In the genomic region with DNA sequence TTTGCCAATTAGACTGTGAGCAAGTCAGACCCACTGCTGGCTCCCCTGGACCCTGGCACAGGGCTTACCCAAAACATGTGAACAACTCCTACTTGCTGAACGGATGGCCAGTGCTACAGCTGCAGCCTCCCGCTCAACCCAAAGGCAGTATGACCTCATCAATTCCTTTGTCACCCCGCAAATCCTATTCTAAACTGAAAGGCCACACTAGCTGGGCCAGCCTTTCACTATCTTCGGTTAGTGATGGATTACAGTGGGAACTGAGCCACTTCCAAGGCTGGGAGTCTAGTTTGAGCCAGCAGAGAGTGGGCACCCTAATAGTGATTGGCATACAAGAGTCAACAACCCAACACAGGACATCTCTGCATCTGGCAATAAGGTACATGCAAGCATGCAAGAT, we compare ENCODE assay signal across 8 mouse cellular contexts. TPM values are rescaled to one million over a fixed set of nuclear protein-coding genes. Genes with fewer than 3 reads are reported as not detected.
A peak's percentile ranks its signal among the peaks of the same experiment; 100 is the strongest.
DNase-seq lines count a peak whose midpoint lies in the region; ATAC-seq and TF ChIP-seq lines count a peak whose summit lies in the region.

No protein-coding gene starts in this region.

- peaks cover 14% of the 10 kb centered on the region for H3K36me3 ChIP-seq in thymus, adult 2 months (ENCODE audit: control insufficient read depth, insufficient read depth, low read length)
- H3K36me3 ChIP-seq in heart, embryonic 12.5 days = peaks cover 31% of the 10 kb centered on the region
- peaks cover 41% of the 10 kb centered on the region for H3K36me3 ChIP-seq in liver, embryonic 14.5 days (replicated peaks; ENCODE audit: control insufficient read depth, insufficient read depth, low read depth)
- H3K36me3 ChIP-seq in stomach, embryonic 14.5 days (ENCODE audit: control insufficient read depth, insufficient read depth, low read length) = peaks cover 34% of the 10 kb centered on the region

- TF ChIP-seq CTCF in thymus, adult 2 months (IDR thresholded peaks at IDR 0.05; ENCODE audit: borderline replicate concordance, control insufficient read depth, extremely low read depth, insufficient read depth, low read length, poor library complexity) = no peak
- TF ChIP-seq CTCF in liver, embryonic 14.5 days (IDR thresholded peaks at IDR 0.05; ENCODE audit: low read depth) = no peak

- peak; percentile 11 for DNase-seq in CD4-positive, CD25-positive, alpha-beta regulatory T cell, adult 2 months (ENCODE audit: low read depth, low spot score)
- DNase-seq in thymus, adult 2 months = no peak
- DNase-seq in thymus, adult 18-20 months = no peak
- peak in 1 of 3 experiments; percentile 11 for DNase-seq in liver, embryonic 14.5 days (ENCODE audit: low read depth in 3 of 3, low spot score in 3 of 3)

- H3K27me3 ChIP-seq in thymus, adult 2 months (ENCODE audit: control insufficient read depth, insufficient read depth, low read length) = no peaks in the 10 kb centered on the region
- no peaks in the 10 kb centered on the region for H3K27me3 ChIP-seq in heart, embryonic 12.5 days (replicated peaks)
- H3K27me3 ChIP-seq in liver, embryonic 14.5 days (ENCODE audit: control insufficient read depth, insufficient read depth, low read length) = no peaks in the 10 kb centered on the region
- no peaks in the 10 kb centered on the region for H3K27me3 ChIP-seq in stomach, embryonic 14.5 days (ENCODE audit: control insufficient read depth, insufficient read depth, low read length)

- peak overlapping the region; percentile 95 for H3K4me2 ChIP-seq in heart, embryonic 12.5 days
- peak overlapping the region; percentile 89 for H3K4me2 ChIP-seq in liver, embryonic 14.5 days (ENCODE audit: low read depth)
- H3K4me2 ChIP-seq in stomach, embryonic 14.5 days (replicated peaks; ENCODE audit: low read depth, low read length) = peak overlapping the region; percentile 84

- peaks cover 6% of the 10 kb centered on the region for H3K4me1 ChIP-seq in thymus, adult 2 months (replicated peaks; ENCODE audit: control insufficient read depth, insufficient read depth, low read length)
- H3K4me1 ChIP-seq in heart, embryonic 12.5 days (replicated peaks) = peaks cover 34% of the 10 kb centered on the region
- H3K4me1 ChIP-seq in liver, embryonic 14.5 days (replicated peaks; ENCODE audit: control insufficient read depth in 2 of 2, insufficient read depth in 2 of 2, low read length in 1 of 2) = peaks cover 16 to 18% of the 10 kb centered on the region in 2 experiments
- H3K4me1 ChIP-seq in stomach, embryonic 14.5 days (ENCODE audit: control insufficient read depth, insufficient read depth, low read length) = peaks cover 19% of the 10 kb centered on the region

- H3K4me3 ChIP-seq in thymus, adult 2 months (ENCODE audit: control insufficient read depth, insufficient read depth, low read length) = peak overlapping the region; percentile 29
- peak overlapping the region; percentile 92 for H3K4me3 ChIP-seq in heart, embryonic 12.5 days
- H3K4me3 ChIP-seq in liver, embryonic 14.5 days (ENCODE audit: insufficient read depth in 1 of 2, low read depth in 2 of 2, low read length in 2 of 2) = peak overlapping the region; percentile 72 to 76
- H3K4me3 ChIP-seq in stomach, embryonic 14.5 days (ENCODE audit: low read depth, low read length) = peak overlapping the region; percentile 74

- WGBS in thymus, adult 2 months = 3% methylated on average over 4 of the region's 4 CpGs
- under 1% methylated on average over 4 of the region's 4 CpGs for WGBS in heart, embryonic 12.5 days
- 0% methylated on average over 4 of the region's 4 CpGs for WGBS in liver, embryonic 14.5 days (ENCODE audit: insufficient replicate concordance)
- 0% methylated on average over 4 of the region's 4 CpGs for WGBS in stomach, embryonic 14.5 days

- H3K9me3 ChIP-seq in heart, embryonic 12.5 days (replicated peaks) = no peaks in the 10 kb centered on the region
- H3K9me3 ChIP-seq in liver, embryonic 14.5 days (ENCODE audit: control insufficient read depth, low read length) = no peaks in the 10 kb centered on the region
- H3K9me3 ChIP-seq in stomach, embryonic 14.5 days (ENCODE audit: control insufficient read depth, low read depth, low read length) = no peaks in the 10 kb centered on the region

- peak overlapping the region; percentile 98 for H3K9ac ChIP-seq in heart, embryonic 12.5 days
- peak overlapping the region; percentile 68 for H3K9ac ChIP-seq in liver, embryonic 14.5 days (replicated peaks)
- H3K9ac ChIP-seq in stomach, embryonic 14.5 days (replicated peaks; ENCODE audit: low read depth, low read length) = peak overlapping the region; percentile 89

- no peak for ATAC-seq in CD4-positive, CD25-positive, alpha-beta regulatory T cell, adult 4 months
- no peak for ATAC-seq in heart, embryonic 12.5 days (ENCODE audit: insufficient number of reproducible peaks, low FRiP score)
- ATAC-seq in liver, embryonic 14.5 days (ENCODE audit: insufficient read depth) = no peak
- no peak for ATAC-seq in stomach, embryonic 14.5 days (ENCODE audit: insufficient number of reproducible peaks, insufficient read depth, low FRiP score, low read depth)
- ATAC-seq in erythroid progenitor cell, adult 5-6 weeks (replicated peaks; ENCODE audit: low FRiP score, poor library complexity, severe bottlenecking) = no peak

- no peak for TF ChIP-seq POLR2A in thymus, adult 2 months (IDR thresholded peaks at IDR 0.05; ENCODE audit: control insufficient read depth, extremely low read depth, insufficient read depth, low read length, poor library complexity)

- no peak overlapping the region for H3K27ac ChIP-seq in thymus, adult 2 months (ENCODE audit: control insufficient read depth, insufficient read depth, low read length)
- peak overlapping the region; percentile 95 for H3K27ac ChIP-seq in heart, embryonic 12.5 days (ENCODE audit: poor library complexity, severe bottlenecking)
- H3K27ac ChIP-seq in liver, embryonic 14.5 days = peak overlapping the region; percentile 70
- peak overlapping the region; percentile 86; the same call in 1 of the 2 replicates for H3K27ac ChIP-seq in stomach, embryonic 14.5 days (ENCODE audit: low read length)

- no peak for TF ChIP-seq EP300 in liver, embryonic 14.5 days (IDR thresholded peaks at IDR 0.05; ENCODE audit: low read depth)

RNA-seq across cellular contexts. Expression of a gene that starts 0.9 kb away (rescaled TPM):
- 10 to 100 TPM; 21.1 to 25.9 TPM for polyA plus RNA-seq in CD4-positive, CD25-positive, alpha-beta regulatory T cell, adult 4 months (2017; shearing (Covaris generic))
- 70.0 and 79.3 TPM in 2 replicates for polyA plus RNA-seq in thymus, adult 2 months (2012; rRNA removed)
- 24.0 and 24.9 TPM in 2 replicates for polyA plus RNA-seq in heart, embryonic 12.5 days (2016; fragmentation: Nextera tagmentation; extraction: Ambion mirVana)
- 15.5 and 23.4 TPM in 2 replicates for polyA plus RNA-seq in liver, embryonic 14.5 days (2012; rRNA removed)
- polyA plus RNA-seq in liver, embryonic 14.5 days (2014; fragmentation: Nextera tagmentation; extraction: Ambion mirVana) = 8.8 and 10.4 TPM in 2 replicates
- polyA plus RNA-seq in stomach, embryonic 14.5 days (2014; fragmentation: Nextera tagmentation; extraction: Ambion mirVana) = 42.3 and 43.3 TPM in 2 replicates
- 121 and 133 TPM in 2 replicates for total RNA-seq in erythroid progenitor cell, adult 5-6 weeks (2015; ENCODE audit: low replicate concordance)
- 138 and 218 TPM in 2 replicates for total RNA-seq in erythroid progenitor cell, adult 5-6 weeks (2017; ENCODE audit: low replicate concordance)

RNA-seq across cellular contexts. Expression of a gene that starts 30.0 kb away (rescaled TPM):
- not detected for polyA plus RNA-seq in CD4-positive, CD25-positive, alpha-beta regulatory T cell, adult 4 months (2017; shearing (Covaris generic))
- polyA plus RNA-seq in thymus, adult 2 months (2012; rRNA removed) = not detected in 2 replicates
- 1.2 and 1.7 TPM in 2 replicates for polyA plus RNA-seq in heart, embryonic 12.5 days (2016; fragmentation: Nextera tagmentation; extraction: Ambion mirVana)
- 0.18 and 0.40 TPM in 2 replicates for polyA plus RNA-seq in liver, embryonic 14.5 days (2012; rRNA removed)
- polyA plus RNA-seq in liver, embryonic 14.5 days (2014; fragmentation: Nextera tagmentation; extraction: Ambion mirVana) = 1.3 and 1.9 TPM in 2 replicates
- not detected in 2 replicates for polyA plus RNA-seq in stomach, embryonic 14.5 days (2014; fragmentation: Nextera tagmentation; extraction: Ambion mirVana)
- total RNA-seq in erythroid progenitor cell, adult 5-6 weeks (2015; ENCODE audit: low replicate concordance) = not detected in 2 replicates
- 4.1 TPM in 1 of 2 replicates, not detected in the other for total RNA-seq in erythroid progenitor cell, adult 5-6 weeks (2017; ENCODE audit: low replicate concordance)

RNA-seq across cellular contexts. Expression of a gene that starts 39.6 kb away (rescaled TPM):
- polyA plus RNA-seq in CD4-positive, CD25-positive, alpha-beta regulatory T cell, adult 4 months (2017; shearing (Covaris generic)) = 100 to 1,000 TPM; 122 to 138 TPM
- polyA plus RNA-seq in thymus, adult 2 months (2012; rRNA removed) = 81.8 and 116 TPM in 2 replicates
- 512 and 519 TPM in 2 replicates for polyA plus RNA-seq in heart, embryonic 12.5 days (2016; fragmentation: Nextera tagmentation; extraction: Ambion mirVana)
- polyA plus RNA-seq in liver, embryonic 14.5 days (2012; rRNA removed) = 86.2 and 148 TPM in 2 replicates
- polyA plus RNA-seq in liver, embryonic 14.5 days (2014; fragmentation: Nextera tagmentation; extraction: Ambion mirVana) = 338 and 364 TPM in 2 replicates
- polyA plus RNA-seq in stomach, embryonic 14.5 days (2014; fragmentation: Nextera tagmentation; extraction: Ambion mirVana) = 613 and 635 TPM in 2 replicates
- 144 and 145 TPM in 2 replicates for total RNA-seq in erythroid progenitor cell, adult 5-6 weeks (2015; ENCODE audit: low replicate concordance)
- 76.8 and 133 TPM in 2 replicates for total RNA-seq in erythroid progenitor cell, adult 5-6 weeks (2017; ENCODE audit: low replicate concordance)

RNA-seq across cellular contexts. Expression of a gene that starts 39.7 kb away (rescaled TPM):
- 10 to 100 TPM; 42.2 to 67.6 TPM for polyA plus RNA-seq in CD4-positive, CD25-positive, alpha-beta regulatory T cell, adult 4 months (2017; shearing (Covaris generic))
- polyA plus RNA-seq in thymus, adult 2 months (2012; rRNA removed) = 96.3 and 98.4 TPM in 2 replicates
- 57.2 and 61.9 TPM in 2 replicates for polyA plus RNA-seq in heart, embryonic 12.5 days (2016; fragmentation: Nextera tagmentation; extraction: Ambion mirVana)
- 44.4 and 51.8 TPM in 2 replicates for polyA plus RNA-seq in liver, embryonic 14.5 days (2012; rRNA removed)
- polyA plus RNA-seq in liver, embryonic 14.5 days (2014; fragmentation: Nextera tagmentation; extraction: Ambion mirVana) = 46.2 and 47.9 TPM in 2 replicates
- polyA plus RNA-seq in stomach, embryonic 14.5 days (2014; fragmentation: Nextera tagmentation; extraction: Ambion mirVana) = 79.1 and 80.2 TPM in 2 replicates
- 51.2 and 52.4 TPM in 2 replicates for total RNA-seq in erythroid progenitor cell, adult 5-6 weeks (2015; ENCODE audit: low replicate concordance)
- 20.2 and 30.0 TPM in 2 replicates for total RNA-seq in erythroid progenitor cell, adult 5-6 weeks (2017; ENCODE audit: low replicate concordance)

RNA-seq across cellular contexts. Expression of a gene that starts 53.2 kb away (rescaled TPM):
- polyA plus RNA-seq in CD4-positive, CD25-positive, alpha-beta regulatory T cell, adult 4 months (2017; shearing (Covaris generic)) = 1 to 10 TPM; 1.6 to 3.2 TPM
- 316 and 374 TPM in 2 replicates for polyA plus RNA-seq in thymus, adult 2 months (2012; rRNA removed)
- polyA plus RNA-seq in heart, embryonic 12.5 days (2016; fragmentation: Nextera tagmentation; extraction: Ambion mirVana) = 29.5 and 33.0 TPM in 2 replicates
- 2.9 and 3.9 TPM in 2 replicates for polyA plus RNA-seq in liver, embryonic 14.5 days (2012; rRNA removed)
- 0.88 and 1.2 TPM in 2 replicates for polyA plus RNA-seq in liver, embryonic 14.5 days (2014; fragmentation: Nextera tagmentation; extraction: Ambion mirVana)
- polyA plus RNA-seq in stomach, embryonic 14.5 days (2014; fragmentation: Nextera tagmentation; extraction: Ambion mirVana) = 9.8 and 11.1 TPM in 2 replicates
- 1.4 TPM in 1 of 2 replicates, not detected in the other for total RNA-seq in erythroid progenitor cell, adult 5-6 weeks (2015; ENCODE audit: low replicate concordance)
- 2.2 TPM in 1 of 2 replicates, not detected in the other for total RNA-seq in erythroid progenitor cell, adult 5-6 weeks (2017; ENCODE audit: low replicate concordance)

Comparison
In these comparisons a context has a peak if more than half of its experiments do, and no peak if none do; other contexts are left out.
1. H3K4me3 ChIP-seq: peak in every context shown above with its lines; median percentile 92 in heart, embryonic 12.5 days; 74 in liver, embryonic 14.5 days; 74 in stomach, embryonic 14.5 days; 29 in thymus, adult 2 months.